Mouse (Mus musculus): ENCODE results near the gene Nfib. TPM values are rescaled to one million over a fixed set of nuclear protein-coding genes. Genes with fewer than 3 reads are reported as not detected.

Gene Nfib
- total and polyA plus RNA-seq, 3 experiments, result 0.04 to 0.11 (median 0.09) TPM

GRCm38 (mm10) chr4:82302901-82303300 lies 402.6 kb downstream of the Nfib start:
- dilution Hi-C loops (cut with MboI; ENCODE audit: extremely low pct_ligation_motif_present, extremely low pct_unique_long_range_greater_than_20kb, low sequenced_read_pairs), result no loop called here
- in situ Hi-C loops (cut with MboI; ENCODE audit: low pct_ligation_motif_present, low pct_unique_long_range_greater_than_20kb, low sequenced_read_pairs), result no loop called here
- Histone ChIP-seq H3K27ac (ENCODE audit: insufficient read depth, low read depth) (no peak overlapping the region), H3K4me1 (ENCODE audit: control insufficient read depth in 1 of 2, insufficient read depth in 2 of 2) (peaks cover 3 to 21% of the 10 kb centered on the region in 2 experiments; a peak in 2 of 4 replicates), H3K79me2 (replicated peaks; ENCODE audit: control insufficient read depth, extremely low read depth, insufficient read depth, poor library complexity, severe bottlenecking) (no peaks in the 10 kb centered on the region), H3K4me2 (ENCODE audit: insufficient read depth, low read depth, poor library complexity, severe bottlenecking) (no peak overlapping the region), H3K9me3 (replicated peaks; ENCODE audit: low read length) (no peaks in the 10 kb centered on the region), H3K4me3 (replicated peaks in 1 of 3; ENCODE audit: low read depth in 2 of 3, low read length in 2 of 3, poor library complexity in 1 of 3) (no peak overlapping the region), H3K27me3 (replicated peaks) (no peaks in the 10 kb centered on the region), H3K36me3 (replicated peaks in 1 of 2; ENCODE audit: control insufficient read depth in 1 of 2, insufficient read depth in 1 of 2, low read length in 1 of 2) (no peaks in the 10 kb centered on the region), H3K9ac (ENCODE audit: insufficient read depth, low read depth) (no peak overlapping the region)
- TF ChIP-seq POLR2AphosphoS2 (IDR thresholded peaks at IDR 0.05; ENCODE audit: low read depth, low read length), result no peak
- TF ChIP-seq ZKSCAN1 (IDR thresholded peaks at IDR 0.05; ENCODE audit: borderline replicate concordance, low read depth, low read length), result no peak
- no peak for DNase-seq (ENCODE audit: extremely low read depth)

DNA sequence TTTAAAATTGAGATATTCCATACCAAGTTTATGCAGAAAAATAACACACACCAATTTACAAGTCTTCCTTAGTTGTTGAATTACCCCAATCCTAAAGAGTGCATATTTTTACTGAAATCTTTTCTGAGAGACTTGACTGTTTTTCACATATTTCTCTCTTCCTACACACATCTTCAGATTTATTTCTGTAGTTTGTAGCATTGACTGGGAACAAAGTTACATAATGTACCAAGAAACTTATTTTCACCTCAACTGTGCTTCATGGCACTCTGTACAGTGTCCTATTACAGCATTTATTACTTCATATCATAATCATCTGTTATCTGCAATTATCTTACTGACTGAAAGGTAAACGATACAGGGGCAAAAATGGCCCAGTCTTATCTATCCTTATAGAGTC lies 406.9 kb downstream of the Nfib start:
- in situ Hi-C loops (cut with MboI; ENCODE audit: low pct_ligation_motif_present, low pct_unique_long_range_greater_than_20kb, low sequenced_read_pairs), result no loop called here
- Histone ChIP-seq H3K36me3 (replicated peaks in 1 of 2; ENCODE audit: control insufficient read depth in 1 of 2, insufficient read depth in 1 of 2, low read length in 1 of 2) (no peaks in the 10 kb centered on the region), H3K79me2 (replicated peaks; ENCODE audit: control insufficient read depth, extremely low read depth, insufficient read depth, poor library complexity, severe bottlenecking) (no peaks in the 10 kb centered on the region), H3K4me3 (replicated peaks in 1 of 3; ENCODE audit: low read depth in 2 of 3, low read length in 2 of 3, poor library complexity in 1 of 3) (no peak overlapping the region), H3K9ac (ENCODE audit: insufficient read depth, low read depth) (no peak overlapping the region), H3K4me2 (ENCODE audit: insufficient read depth, low read depth, poor library complexity, severe bottlenecking) (no peak overlapping the region), H3K27ac (ENCODE audit: insufficient read depth, low read depth) (no peak overlapping the region), H3K9me3 (replicated peaks; ENCODE audit: low read length) (no peaks in the 10 kb centered on the region), H3K27me3 (replicated peaks) (no peaks in the 10 kb centered on the region), H3K4me1 (ENCODE audit: control insufficient read depth in 1 of 2, insufficient read depth in 2 of 2) (peaks cover 0 to 15% of the 10 kb centered on the region in 2 experiments; a peak in 1 of 4 replicates)
- DNase-seq (ENCODE audit: extremely low read depth), result no peak
- dilution Hi-C loops (cut with MboI; ENCODE audit: extremely low pct_ligation_motif_present, extremely low pct_unique_long_range_greater_than_20kb, low sequenced_read_pairs), result no loop called here
- TF ChIP-seq CTCF (conservative IDR thresholded peaks at IDR 0.05 in 1 of 2, IDR thresholded peaks at IDR 0.05 in 1 of 2; ENCODE audit: low read depth in 2 of 2, low read length in 2 of 2) (no peak), RAD21 (IDR thresholded peaks at IDR 0.05; ENCODE audit: low read depth, low read length) (no peak), ELF1 (IDR thresholded peaks at IDR 0.05; ENCODE audit: low read depth, low read length) (no peak), E2F4 (IDR thresholded peaks at IDR 0.05; ENCODE audit: insufficient replicate concordance, low read depth, low read length) (no peak), ZMIZ1 (IDR thresholded peaks at IDR 0.05; ENCODE audit: low read depth, low read length) (no peak), UBTF (IDR thresholded peaks at IDR 0.05; ENCODE audit: low read depth, low read length) (no peak), NELFE (IDR thresholded peaks at IDR 0.05; ENCODE audit: low read depth, low read length) (no peak), TBP (conservative IDR thresholded peaks at IDR 0.05; ENCODE audit: low read depth, low read length) (no peak), MAX (IDR thresholded peaks at IDR 0.05; ENCODE audit: low read length) (no peak), EP300 (IDR thresholded peaks at IDR 0.05; ENCODE audit: low read length) (no peak), JUND (conservative IDR thresholded peaks at IDR 0.05; ENCODE audit: low read depth, low read length) (no peak), SIN3A (IDR thresholded peaks at IDR 0.05; ENCODE audit: low read length) (no peak), MXI1 (IDR thresholded peaks at IDR 0.05; ENCODE audit: low read depth, low read length) (no peak), NRF1 (IDR thresholded peaks at IDR 0.05; ENCODE audit: low read depth, low read length) (no peak), POLR2A (IDR thresholded peaks at IDR 0.05; ENCODE audit: low read depth, low read length) (no peak)

Measured in CH12.LX (cell line).